Mouse (Mus musculus): ENCODE measurements around the gene Phf7. TPM values are rescaled to one million over a fixed set of nuclear protein-coding genes. Genes with fewer than 3 reads are reported as not detected.

Phf7 gene
- polyA plus RNA-seq, 1 experiment from 2014 or later = 7.3 TPM

- H3K4me2 ChIP-seq (ENCODE audit: low read depth, low read length) = no peak overlapping the region
- no peak overlapping the region for H3K9ac ChIP-seq (replicated peaks)
- no peak for DNase-seq
- H3K4me1 ChIP-seq (ENCODE audit: insufficient read depth) = peaks cover 40% of the 10 kb centered on the region
- 62% methylated on average over 6 of the region's 6 CpGs for WGBS (ENCODE audit: insufficient replicate concordance)
- TF ChIP-seq EP300 (IDR thresholded peaks at IDR 0.05; ENCODE audit: low read depth) (peak; percentile 60; the same call in 1 of the 2 replicates), CTCF (IDR thresholded peaks at IDR 0.05; ENCODE audit: low read depth) (no peak)
- peaks cover 94% of the 10 kb centered on the region for H3K36me3 ChIP-seq (replicated peaks; ENCODE audit: insufficient read depth, low read length)
- no peaks in the 10 kb centered on the region for H3K27me3 ChIP-seq (ENCODE audit: insufficient read depth, low read length)
- no peak overlapping the region for H3K4me3 ChIP-seq (ENCODE audit: low read depth, low read length)
- peak overlapping the region; percentile 64 for H3K27ac ChIP-seq (ENCODE audit: low read depth)
- peak; percentile 46 for ATAC-seq
- no peaks in the 10 kb centered on the region for H3K9me3 ChIP-seq (ENCODE audit: low read length)
These were observed 62.3 kb downstream of the Phf7 start for GRCm38 (mm10) chr14:31188771-31189181.

Other genes starting within 250 kb of the Phf7 start
- 9.4 TPM in 2 replicates for gene Glt8d1, start 249.9 kb downstream of the Phf7 start, polyA plus RNA-seq (2015; fragmentation: Nextera tagmentation; extraction: Ambion mirVana)
- gene Spcs1, start 249.6 kb downstream of the Phf7 start, polyA plus RNA-seq (2015; fragmentation: Nextera tagmentation; extraction: Ambion mirVana) = 346 and 365 TPM in 2 replicates
- 31.0 and 33.2 TPM in 2 replicates for gene Pbrm1, start 232.2 kb downstream of the Phf7 start, polyA plus RNA-seq (2015; fragmentation: Nextera tagmentation; extraction: Ambion mirVana)
- 67.4 and 71.9 TPM in 2 replicates for gene Gnl3, start 232.2 kb downstream of the Phf7 start, polyA plus RNA-seq (2015; fragmentation: Nextera tagmentation; extraction: Ambion mirVana)
- gene Smim4, start 122.4 kb downstream of the Phf7 start, polyA plus RNA-seq (2015; fragmentation: Nextera tagmentation; extraction: Ambion mirVana) = 76.1 and 79.2 TPM in 2 replicates
- gene Nt5dc2, start 120.3 kb downstream of the Phf7 start, polyA plus RNA-seq (2015; fragmentation: Nextera tagmentation; extraction: Ambion mirVana) = 45.3 and 48.5 TPM in 2 replicates
- gene Stab1, start 82.7 kb downstream of the Phf7 start, polyA plus RNA-seq (2015; fragmentation: Nextera tagmentation; extraction: Ambion mirVana) = 34.7 and 42.5 TPM in 2 replicates
- gene Tnnc1, start 43.0 kb downstream of the Phf7 start, polyA plus RNA-seq (2015; fragmentation: Nextera tagmentation; extraction: Ambion mirVana) = 3.9 and 8.4 TPM in 2 replicates
- gene Nisch, start 34.4 kb downstream of the Phf7 start, polyA plus RNA-seq (2015; fragmentation: Nextera tagmentation; extraction: Ambion mirVana) = 51.1 and 65.0 TPM in 2 replicates
- 0.04 and 0.06 TPM in 2 replicates for gene Sema3g, start 33.5 kb downstream of the Phf7 start, polyA plus RNA-seq (2015; fragmentation: Nextera tagmentation; extraction: Ambion mirVana)
- 16.3 and 19.8 TPM in 2 replicates for gene Bap1, start 133 bp upstream of the Phf7 start, polyA plus RNA-seq (2015; fragmentation: Nextera tagmentation; extraction: Ambion mirVana)
- 0.05 and 0.06 TPM in 2 replicates for gene Dnah1, start 72.6 kb upstream of the Phf7 start, polyA plus RNA-seq (2015; fragmentation: Nextera tagmentation; extraction: Ambion mirVana)
- 10.3 and 12.4 TPM in 2 replicates for gene Capn7, start 85.3 kb upstream of the Phf7 start, polyA plus RNA-seq (2015; fragmentation: Nextera tagmentation; extraction: Ambion mirVana)
- 29.7 and 31.8 TPM in 2 replicates for gene Sh3bp5, start 184.8 kb upstream of the Phf7 start, polyA plus RNA-seq (2015; fragmentation: Nextera tagmentation; extraction: Ambion mirVana)
- 9.6 and 11.4 TPM in 2 replicates for gene Eaf1, start 243.1 kb upstream of the Phf7 start, polyA plus RNA-seq (2015; fragmentation: Nextera tagmentation; extraction: Ambion mirVana)
- gene Mettl6, start 243.7 kb upstream of the Phf7 start, polyA plus RNA-seq (2015; fragmentation: Nextera tagmentation; extraction: Ambion mirVana) = 23.6 and 26.1 TPM in 2 replicates

Data from liver, postnatal 0 days (tissue).